Mouse (Mus musculus) embryonic fibroblast, embryonic 13.5 days (primary cell): ENCODE results near the gene G0s2. TPM values are rescaled to one million over a fixed set of nuclear protein-coding genes. Genes with fewer than 3 reads are reported as not detected.

Experiments used
- H3K27ac ChIP-seq: 2 replicates; pipeline ENCODE4 v1.5.1; 2012; ENCODE audit warnings: low read length, control low read depth, inconsistent platforms; ENCODE audit not compliant: insufficient read depth
- H3K4me1 ChIP-seq: 2 replicates; pipeline ENCODE4 v1.6.1; 2011; ENCODE audit warnings: low read length; ENCODE audit not compliant: control insufficient read depth, insufficient read depth
- H3K4me3 ChIP-seq: 2 replicates; pipeline ENCODE4 v1.5.1; 2011; ENCODE audit warnings: mild to moderate bottlenecking, control low read depth, low read length; ENCODE audit not compliant: insufficient read depth
- CTCF ChIP-seq: IDR thresholded peaks from 2 replicates; pipeline ENCODE4 v1.5.1; 2011; ENCODE audit warnings: mild to moderate bottlenecking, control low read depth, low read length, moderate library complexity, borderline replicate concordance; ENCODE audit not compliant: insufficient read depth
- POLR2A ChIP-seq: IDR thresholded peaks from 2 replicates; pipeline ENCODE4 v1.6.1; 2011; ENCODE audit warnings: low read depth, mild to moderate bottlenecking, control low read depth, low read length, moderate library complexity
- polyA plus RNA-seq: library from polyadenylated mRNA; stranded (reverse); fragments of >200 nt; gene quantifications from 2 replicates; pipeline ENCODE4 v1.2.4, GENCODE M21; 2011; ENCODE audit warnings: low read depth; ENCODE audit not compliant: missing spikeins, insufficient read length

The G0s2 gene
- polyA plus RNA-seq, 1 experiment, result 3.4 TPM

DNA sequence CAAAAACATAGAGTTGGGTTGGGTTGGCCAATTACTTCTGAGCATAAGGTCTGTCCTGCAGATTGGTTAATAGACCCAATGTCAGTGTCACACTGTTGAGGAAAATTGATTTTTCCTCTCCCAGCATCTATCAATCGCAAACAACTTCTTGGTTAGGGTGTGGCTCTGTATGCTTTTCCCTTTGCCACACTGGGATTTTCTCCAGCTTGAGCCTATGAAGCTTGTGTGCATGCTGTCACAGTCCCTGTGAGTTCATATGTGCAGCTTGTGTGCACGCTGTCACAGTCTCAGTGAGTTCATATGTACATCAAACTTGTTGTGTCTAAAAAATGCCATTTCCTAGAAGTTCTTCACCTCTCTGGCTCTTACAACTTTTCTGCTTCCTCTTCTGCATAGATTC, 33.8 kb upstream of the G0s2 start:
- Histone ChIP-seq H3K4me1 (no peaks in the 10 kb centered on the region), H3K4me3 (no peak overlapping the region)
- no peak for TF ChIP-seq POLR2A
- TF ChIP-seq CTCF, result no peak

DNA sequence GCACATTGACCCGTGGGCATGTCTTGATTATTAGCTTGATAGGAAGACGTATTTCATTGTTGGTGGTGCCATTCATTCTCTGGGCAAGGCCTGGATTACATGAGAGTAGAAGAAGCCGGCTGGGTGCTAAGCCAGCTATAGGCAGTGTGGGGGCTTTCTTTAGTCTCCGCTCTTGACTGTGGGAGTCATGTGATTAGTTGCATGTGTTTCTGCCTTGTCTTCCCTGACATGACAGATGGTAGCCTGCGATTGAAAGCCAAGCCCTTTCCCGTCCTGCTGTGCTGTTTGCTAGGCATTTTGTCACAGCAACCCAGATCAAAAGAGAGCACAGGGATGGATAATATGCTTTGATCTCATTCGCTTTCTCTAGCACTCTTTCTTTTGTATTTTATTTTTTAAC, 32.4 kb upstream of the G0s2 start:
- Histone ChIP-seq H3K4me3 (no peak overlapping the region), H3K4me1 (no peaks in the 10 kb centered on the region), H3K27ac (no peak overlapping the region)
- TF ChIP-seq CTCF (no peak), POLR2A (no peak)

More for the DNA sequence above, 33.8 kb upstream of the G0s2 start:
- H3K27ac ChIP-seq, result no peak overlapping the region

DNA sequence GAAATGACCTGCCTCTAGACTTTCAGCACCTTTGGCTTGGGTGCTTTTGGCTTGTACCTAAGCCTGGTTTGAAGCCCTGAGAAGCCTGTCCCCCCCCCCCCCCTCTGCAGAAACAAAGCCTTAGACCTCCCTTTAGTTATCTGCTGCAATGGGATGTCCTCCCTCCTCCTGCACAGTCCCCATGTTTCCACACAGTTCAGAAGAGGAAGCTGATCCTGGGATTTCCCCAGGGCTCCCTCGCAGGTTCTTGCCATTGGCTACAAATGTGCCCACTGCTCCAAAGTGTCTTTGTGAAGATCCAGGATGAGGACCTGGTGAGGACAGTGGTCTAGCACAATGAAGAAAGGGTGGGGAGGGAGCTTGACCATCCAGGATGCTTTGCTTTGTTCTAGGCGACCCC, 30.1 kb upstream of the G0s2 start:
- TF ChIP-seq CTCF (no peak), POLR2A (no peak)
- no peak overlapping the region for H3K4me3 ChIP-seq

DNA sequence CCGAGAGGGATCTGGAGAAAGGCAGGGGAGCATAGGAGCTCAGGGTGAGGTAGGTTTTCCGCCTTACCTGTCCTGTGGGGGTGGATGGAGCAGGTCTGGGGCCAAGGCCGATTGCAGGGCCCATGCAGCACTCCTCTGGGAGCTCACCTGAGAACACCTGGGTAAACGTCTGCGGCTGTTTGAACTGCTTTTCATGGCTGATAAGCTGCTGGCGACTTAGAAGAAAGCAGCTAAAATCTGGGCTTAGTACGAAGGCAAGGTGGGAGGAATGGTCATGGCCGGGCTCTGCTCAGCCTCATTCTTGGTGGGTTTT, 29.0 kb upstream of the G0s2 start:
- no peak for TF ChIP-seq POLR2A
- TF ChIP-seq CTCF, result no peak
- Histone ChIP-seq H3K27ac (no peak overlapping the region), H3K4me1 (peaks cover 4% of the 10 kb centered on the region; the same call in 1 of the 2 replicates), H3K4me3 (no peak overlapping the region)

More for the DNA sequence above, 30.1 kb upstream of the G0s2 start:
- Histone ChIP-seq H3K27ac (no peak overlapping the region), H3K4me1 (peaks cover 4% of the 10 kb centered on the region; the same call in 1 of the 2 replicates)

DNA sequence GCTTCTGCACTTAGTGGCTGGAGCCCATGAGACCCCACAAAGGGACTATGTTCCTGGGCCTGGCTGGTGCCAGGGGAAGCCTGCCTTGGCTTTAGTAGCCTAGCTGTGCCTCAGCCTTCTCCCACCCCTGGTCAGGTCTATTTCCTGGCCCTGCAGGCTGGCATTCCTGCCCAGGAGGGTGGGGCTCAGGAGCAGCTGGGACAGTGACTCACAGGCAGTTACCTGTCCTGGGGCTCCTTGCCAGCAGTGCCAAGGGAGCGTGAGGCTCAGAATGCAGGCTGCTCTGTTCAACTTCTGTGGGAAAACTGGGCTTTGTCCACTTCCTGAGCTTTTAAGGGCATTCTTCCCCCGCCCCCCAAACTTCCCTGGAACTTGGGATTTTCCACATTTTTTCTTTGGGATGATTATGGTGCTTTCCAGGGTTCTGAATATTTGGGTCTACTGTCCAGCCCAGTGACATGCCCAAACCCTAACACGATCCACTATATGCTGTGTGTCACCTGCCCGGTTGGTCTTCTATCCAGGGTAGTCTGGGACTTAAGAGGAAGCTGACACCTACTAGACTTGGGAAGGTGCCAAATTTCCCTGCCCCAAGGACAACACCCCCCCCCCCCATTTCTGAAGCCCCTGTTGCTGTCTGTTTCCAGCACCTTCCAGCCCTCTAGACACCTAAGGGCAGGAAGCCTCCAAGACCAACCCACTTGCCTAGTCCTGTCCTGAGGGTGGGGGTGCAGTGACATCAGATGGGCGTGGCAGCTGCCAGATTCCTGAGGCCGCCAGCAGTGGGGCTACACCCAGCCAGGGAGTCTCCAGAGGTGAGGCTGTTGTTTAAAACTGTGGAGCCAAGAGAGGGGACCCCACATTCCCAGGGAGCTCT, 28.4 kb upstream of the G0s2 start:
- H3K4me1 ChIP-seq, result peaks cover 4% of the 10 kb centered on the region; the same call in 1 of the 2 replicates
- H3K27ac ChIP-seq, result no peak overlapping the region
- no peak overlapping the region for H3K4me3 ChIP-seq
- no peak for TF ChIP-seq CTCF
- TF ChIP-seq POLR2A, result no peak

DNA sequence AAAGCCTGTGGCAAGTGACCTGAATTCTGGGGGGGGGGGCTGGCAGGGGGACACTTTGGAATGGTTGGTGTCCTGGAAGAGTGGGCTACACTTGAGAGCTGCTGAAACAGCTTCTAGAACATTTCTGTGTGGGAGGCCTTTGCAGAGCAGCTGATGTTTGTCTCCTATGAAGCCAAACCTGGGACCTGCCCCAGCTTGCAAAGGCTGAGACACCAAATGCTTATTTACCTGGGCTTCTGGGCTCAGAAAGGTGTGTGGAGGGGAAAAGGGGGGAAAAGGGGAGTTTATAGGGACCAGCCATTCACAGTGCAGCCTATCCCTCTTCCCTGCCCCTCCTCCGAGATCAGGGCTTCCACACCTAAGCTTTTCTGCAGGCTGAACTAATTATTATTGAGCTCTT, 27.0 kb upstream of the G0s2 start:
- H3K4me3 ChIP-seq, result no peak overlapping the region
- no peak overlapping the region for H3K27ac ChIP-seq
- H3K4me1 ChIP-seq, result peaks cover 4% of the 10 kb centered on the region; the same call in 1 of the 2 replicates
- TF ChIP-seq POLR2A, result no peak
- no peak for TF ChIP-seq CTCF

DNA sequence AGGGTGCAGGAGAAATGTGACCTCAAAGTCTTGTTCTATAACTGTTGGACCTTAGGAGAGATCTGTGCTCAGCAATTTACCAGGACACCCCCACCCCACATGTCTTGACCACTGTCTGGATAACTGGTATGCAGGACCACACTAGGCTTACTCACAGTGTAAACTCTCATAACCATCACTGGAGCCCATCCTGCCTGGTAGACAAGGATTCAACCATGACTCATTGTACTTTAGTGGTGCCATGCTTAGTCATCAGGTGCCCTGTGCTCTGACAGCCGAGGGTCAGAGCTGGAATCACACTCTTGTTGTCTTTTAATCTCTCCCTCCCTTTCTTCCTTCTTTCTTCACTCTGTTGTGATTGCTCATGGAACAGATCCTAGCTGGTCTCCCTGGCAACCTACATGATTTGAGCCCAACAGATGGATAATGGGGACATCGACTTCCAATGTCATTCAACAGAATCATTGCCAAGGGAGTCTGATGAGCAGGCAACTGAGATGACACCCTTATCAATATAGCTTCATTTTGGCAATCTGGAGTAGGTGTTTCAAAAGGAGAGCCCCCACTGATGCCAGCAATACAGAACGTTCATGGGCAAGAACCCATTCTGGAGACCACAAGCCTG, 25.2 kb upstream of the G0s2 start:
- H3K4me1 ChIP-seq, result peaks cover 4% of the 10 kb centered on the region; the same call in 1 of the 2 replicates
- TF ChIP-seq CTCF, result no peak
- no peak overlapping the region for H3K4me3 ChIP-seq
- H3K27ac ChIP-seq, result no peak overlapping the region

DNA sequence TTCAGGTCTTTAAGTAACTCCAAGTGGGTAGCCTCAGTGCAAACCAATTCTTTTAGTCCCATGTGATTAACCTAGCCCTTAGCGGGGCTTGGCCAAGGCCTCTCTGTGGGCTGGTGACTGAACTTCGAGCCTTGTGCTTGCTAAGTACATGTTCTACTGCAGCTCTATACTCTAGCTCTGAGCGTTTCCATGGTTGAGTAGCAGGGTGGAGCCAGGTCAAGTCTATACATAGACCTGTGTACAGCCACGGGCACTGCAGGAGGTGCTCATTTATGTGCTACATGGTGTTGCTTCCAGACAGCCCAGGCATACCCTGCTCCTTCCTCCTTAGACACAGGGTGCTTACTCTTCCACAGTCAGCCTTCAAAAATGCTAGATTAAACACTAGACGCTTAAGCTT, 22.9 kb upstream of the G0s2 start:
- no peak for TF ChIP-seq POLR2A
- TF ChIP-seq CTCF, result no peak
- Histone ChIP-seq H3K4me1 (peaks cover 4% of the 10 kb centered on the region; the same call in 1 of the 2 replicates), H3K27ac (no peak overlapping the region), H3K4me3 (no peak overlapping the region)

DNA sequence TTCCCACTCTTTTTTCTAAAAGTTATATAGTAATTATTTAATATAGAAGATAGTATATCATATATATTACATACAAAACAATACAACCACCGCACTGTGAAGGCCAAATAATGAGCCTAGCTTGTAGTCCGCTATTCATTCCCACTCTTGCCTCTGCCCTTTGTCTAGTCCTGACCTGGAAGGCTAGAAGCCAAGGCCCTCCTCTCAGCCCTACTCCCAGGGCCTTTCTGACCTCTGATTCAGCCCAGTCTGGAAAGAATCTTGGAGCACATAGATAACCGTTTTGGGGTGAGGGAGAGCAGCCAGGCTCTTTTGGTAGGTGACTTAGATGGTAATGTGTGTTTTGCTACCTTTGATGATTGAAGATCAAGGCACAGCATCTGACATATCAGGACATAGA, 20.9 kb upstream of the G0s2 start:
- no peak overlapping the region for H3K27ac ChIP-seq
- H3K4me3 ChIP-seq, result no peak overlapping the region
- H3K4me1 ChIP-seq, result peaks cover 4% of the 10 kb centered on the region; the same call in 1 of the 2 replicates
- TF ChIP-seq CTCF, result no peak
- no peak for TF ChIP-seq POLR2A

DNA sequence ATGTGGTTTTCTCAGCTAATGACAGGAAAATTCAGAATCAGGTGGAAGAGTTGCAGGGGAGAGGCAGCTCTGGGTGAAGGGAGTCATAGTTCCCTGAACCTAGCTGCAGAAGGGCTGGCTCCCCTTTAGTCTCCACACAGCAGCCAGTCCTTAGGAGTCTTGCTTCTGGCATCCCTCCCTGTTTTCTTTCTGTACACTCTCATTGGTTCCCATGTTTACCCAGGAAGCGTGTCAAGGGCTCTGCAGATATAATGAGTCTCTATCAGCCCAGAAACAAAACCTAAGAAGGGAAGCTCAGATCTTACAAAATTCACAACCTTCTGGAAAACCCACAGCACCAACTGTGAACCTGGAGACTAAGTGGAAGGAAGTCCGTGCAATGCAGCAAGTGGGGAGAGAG, 20.0 kb upstream of the G0s2 start:
- TF ChIP-seq POLR2A, result no peak
- no peak for TF ChIP-seq CTCF
- Histone ChIP-seq H3K4me1 (no peaks in the 10 kb centered on the region), H3K4me3 (no peak overlapping the region), H3K27ac (no peak overlapping the region)
